Mouse (Mus musculus): ENCODE measurements at regions not wholly inside any gene's neighbourhood (a gene's known extent, or its start where the extent isn't known, plus 50 kb on each side); places are given as distances from the start of the nearest gene placed in this dataset.
A peak's percentile ranks its signal among the peaks of the same experiment; 100 is the strongest.
"Not testable (repeated sequence)": the region's sequence is repeated elsewhere in the genome, so short reads cannot be mapped to it uniquely, and the experiment has no call there.

DNA sequence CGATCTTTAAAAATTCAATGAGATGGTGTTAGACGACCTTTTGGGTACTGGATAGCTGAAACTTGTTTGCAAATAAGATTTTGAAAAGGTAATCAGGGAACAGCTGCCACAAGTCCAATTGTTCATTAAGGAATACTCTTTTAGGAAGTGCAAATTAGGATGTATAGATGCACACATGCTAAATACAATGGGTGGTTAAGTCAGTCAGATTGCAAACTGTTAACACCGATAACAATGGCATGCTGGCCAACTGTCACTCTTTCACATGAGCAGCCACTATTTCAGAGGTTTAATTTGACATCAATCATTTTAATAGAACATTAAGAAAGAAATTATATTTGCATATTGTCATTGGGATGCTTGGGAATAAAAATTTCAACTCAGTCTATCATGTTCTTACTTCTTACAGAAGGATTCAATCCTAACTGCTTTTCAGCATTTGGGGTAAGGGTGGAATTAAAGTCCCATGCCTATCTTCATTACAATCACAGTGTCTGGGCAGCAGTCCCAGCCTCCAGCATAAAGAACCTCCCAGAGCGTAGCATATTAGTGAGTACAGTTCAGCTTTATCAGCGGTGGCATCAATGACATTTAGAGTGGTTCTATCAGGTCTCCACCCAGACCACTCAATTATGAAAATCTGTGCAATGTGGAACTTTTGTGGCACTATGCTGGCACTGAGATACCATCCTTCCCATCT is 385.8 kb upstream of the Slc39a10 start:
- H3K4me3 ChIP-seq: no peak overlapping the region
- DNase-seq (ENCODE audit: extremely low spot score in 1 of 2, low spot score in 2 of 2): no peak
- intact Hi-C loops (cut with DNase I): no loop called here
- peak overlapping the region; percentile 13; the same call in 1 of the 2 replicates for H3K27ac ChIP-seq
- no peak for TF ChIP-seq CTCF (IDR thresholded peaks at IDR 0.05)

GRCm38 (mm10) chr1:47277839-47278238 is 385.2 kb upstream of the Slc39a10 start:
- intact Hi-C loops (cut with DNase I): no loop called here
- DNase-seq (ENCODE audit: extremely low spot score in 1 of 2, low spot score in 2 of 2): peak in 1 of 2 experiments; percentile 19
- peak; percentile 71 for TF ChIP-seq CTCF (IDR thresholded peaks at IDR 0.05)
- Histone ChIP-seq H3K27ac (peak overlapping the region; percentile 13; the same call in 1 of the 2 replicates), H3K4me3 (no peak overlapping the region)

DNA sequence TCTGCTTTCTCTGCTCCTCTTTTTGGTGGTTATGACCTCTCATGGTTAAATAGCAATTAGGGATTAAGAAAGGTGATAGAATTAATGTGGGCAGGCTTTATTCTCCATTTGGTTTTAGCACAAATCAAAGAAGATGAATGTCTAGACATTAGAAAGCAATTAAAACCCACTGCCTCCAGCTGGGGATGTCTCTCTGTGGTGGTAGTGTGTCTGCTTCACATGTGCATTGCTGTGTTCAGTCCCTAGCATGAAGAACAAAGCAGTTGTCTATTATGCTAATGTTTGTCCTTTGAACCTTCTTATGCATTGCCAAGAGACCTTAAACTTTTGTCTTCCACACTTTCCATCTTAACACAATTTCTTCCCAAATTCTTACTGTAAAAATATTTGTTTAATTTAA is 379.5 kb upstream of the Slc39a10 start:
- Histone ChIP-seq H3K27ac (no peak overlapping the region), H3K4me3 (no peak overlapping the region)
- no peak for DNase-seq (ENCODE audit: extremely low spot score in 1 of 2, low spot score in 2 of 2)
- intact Hi-C loops (cut with DNase I): no loop called here
- no peak for TF ChIP-seq CTCF (IDR thresholded peaks at IDR 0.05)

GRCm38 (mm10) chr1:47263611-47264010 is 371.0 kb upstream of the Slc39a10 start:
- H3K4me3 ChIP-seq: no peak overlapping the region
- DNase-seq (ENCODE audit: extremely low spot score in 1 of 2, low spot score in 2 of 2): no peak
- intact Hi-C loops (cut with DNase I): no loop called here
- H3K27ac ChIP-seq: no peak overlapping the region
- no peak for TF ChIP-seq CTCF (IDR thresholded peaks at IDR 0.05)

- DNase-seq (ENCODE audit: extremely low spot score in 1 of 2, low spot score in 2 of 2): no peak
Measured at GRCm38 (mm10) chr1:47261505-47262130, 369.0 kb upstream of the Slc39a10 start.

DNA sequence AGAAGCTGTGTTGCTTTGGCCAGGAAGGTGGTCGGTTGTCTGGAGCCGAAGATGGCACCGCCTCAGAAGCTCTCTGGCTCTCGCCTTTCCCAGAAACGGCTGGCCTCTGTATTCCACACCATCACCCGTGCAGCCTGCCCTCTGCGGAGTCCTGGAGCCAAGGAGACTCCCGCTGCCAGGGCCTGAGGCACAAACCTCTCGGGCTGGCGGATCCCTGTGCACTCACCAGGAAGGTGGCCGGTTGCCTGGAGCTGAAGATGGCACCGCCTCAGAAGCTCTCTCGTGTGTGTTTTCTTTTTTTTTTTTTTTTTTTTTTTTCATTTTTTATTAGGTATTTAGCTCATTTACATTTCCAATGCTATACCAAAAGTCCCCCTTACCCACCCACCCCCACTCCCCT is 358.1 kb upstream of the Slc39a10 start:
- DNase-seq (ENCODE audit: extremely low spot score in 1 of 2, low spot score in 2 of 2); H3K27ac ChIP-seq; intact Hi-C loops (cut with DNase I); H3K4me3 ChIP-seq: not testable (repeated sequence)

More at GRCm38 (mm10) chr1:47261505-47262130, 369.0 kb upstream of the Slc39a10 start:
- intact Hi-C loops (cut with DNase I): no loop called here
- Histone ChIP-seq H3K4me3 (no peak overlapping the region), H3K27ac (peak overlapping the region; percentile 63)
- no peak for TF ChIP-seq CTCF (IDR thresholded peaks at IDR 0.05)

DNA sequence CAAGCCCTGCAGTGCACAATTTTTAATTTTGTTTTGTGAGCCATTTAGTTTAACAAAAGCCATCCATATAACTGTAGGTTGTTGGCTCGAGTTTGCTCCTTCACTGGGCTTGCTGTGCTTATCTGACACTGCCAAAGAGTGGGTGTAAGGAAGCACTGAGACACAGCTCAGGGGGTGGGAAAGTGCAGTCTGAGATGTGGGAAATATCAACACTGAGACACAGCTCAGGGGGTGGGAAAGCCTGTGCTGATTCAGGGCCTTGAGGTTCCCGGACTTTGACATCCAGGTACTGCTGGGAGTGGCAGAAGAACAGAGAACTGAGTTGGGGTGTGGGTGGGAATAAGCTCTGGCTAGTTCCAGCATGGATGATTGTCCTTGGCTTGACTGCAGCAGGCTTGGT is 324.4 kb upstream of the Slc39a10 start:
- TF ChIP-seq CTCF (IDR thresholded peaks at IDR 0.05): no peak
- Histone ChIP-seq H3K4me3 (no peak overlapping the region), H3K27ac (no peak overlapping the region)
- DNase-seq (ENCODE audit: extremely low spot score in 1 of 2, low spot score in 2 of 2): peak; percentile 12 to 22
- intact Hi-C loops (cut with DNase I): no loop called here

DNA sequence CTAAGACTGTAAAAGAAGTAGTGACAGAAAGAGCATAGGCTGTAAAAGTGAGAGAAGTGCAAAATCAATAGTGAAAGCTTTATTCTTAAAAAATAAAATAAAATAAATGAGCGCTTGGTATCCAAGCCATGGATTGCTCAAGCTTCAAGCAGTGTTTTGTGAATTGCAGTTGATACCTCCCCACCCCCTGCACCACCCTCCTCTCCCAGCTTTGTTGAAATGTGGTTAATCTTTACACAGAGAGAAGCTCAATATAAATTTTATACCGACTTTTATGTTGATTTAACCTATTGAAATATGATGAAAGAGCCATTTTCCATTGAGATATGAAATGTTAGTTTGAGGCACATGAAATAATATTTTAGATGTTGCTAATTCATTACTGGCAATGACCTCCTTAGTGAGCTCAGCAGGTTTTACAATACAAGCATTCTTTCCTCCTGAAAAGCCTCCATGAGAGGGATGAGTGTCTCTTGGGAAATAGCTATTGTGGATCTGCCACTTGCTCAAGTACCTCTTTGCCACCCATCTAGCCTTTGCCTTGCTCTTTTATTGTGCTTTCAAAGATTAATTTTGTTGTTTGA is 323.9 kb upstream of the Slc39a10 start:
- no peak for DNase-seq (ENCODE audit: extremely low spot score in 1 of 2, low spot score in 2 of 2)
- H3K27ac ChIP-seq: no peak overlapping the region
- no peak overlapping the region for H3K4me3 ChIP-seq
- intact Hi-C loops (cut with DNase I): no loop called here
- no peak for TF ChIP-seq CTCF (IDR thresholded peaks at IDR 0.05)

- TF ChIP-seq CTCF (IDR thresholded peaks at IDR 0.05): no peak
- intact Hi-C loops (cut with DNase I): no loop called here
- H3K27ac ChIP-seq: no peak overlapping the region
- no peak for DNase-seq (ENCODE audit: extremely low spot score in 1 of 2, low spot score in 2 of 2)
- no peak overlapping the region for H3K4me3 ChIP-seq
Measured at GRCm38 (mm10) chr1:47213476-47213875, 320.8 kb upstream of the Slc39a10 start.

DNA sequence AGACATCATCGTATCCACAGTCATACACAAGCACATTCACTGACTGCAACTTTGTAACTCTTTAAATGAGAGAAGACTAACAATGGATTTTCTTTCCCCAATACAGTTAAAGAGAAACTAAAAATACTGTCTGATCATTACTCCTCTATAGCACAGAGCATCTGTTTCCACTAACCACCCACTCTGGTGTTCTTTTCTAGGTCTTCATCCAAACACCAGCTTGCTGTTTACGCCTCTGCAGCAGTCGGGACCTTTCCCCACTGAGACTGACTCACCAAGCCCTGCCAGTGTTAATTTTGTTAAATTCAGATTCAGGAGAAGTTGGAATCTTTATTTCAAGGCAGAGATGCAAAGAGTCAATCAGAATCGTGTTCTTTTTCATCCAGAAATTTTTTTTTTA is 300.3 kb upstream of the Slc39a10 start:
- TF ChIP-seq CTCF (IDR thresholded peaks at IDR 0.05): no peak
- H3K27ac ChIP-seq: peak overlapping the region; percentile 69; the same call in 1 of the 2 replicates
- intact Hi-C loops (cut with DNase I): loop anchor here (1.0 to 10.0 kb wide), 7 partner anchors 76 to 341 kb away; no protein-coding TSS in a partner anchor
- H3K4me3 ChIP-seq: no peak overlapping the region
- DNase-seq (ENCODE audit: extremely low spot score in 1 of 2, low spot score in 2 of 2): peak; percentile 41 to 44

DNA sequence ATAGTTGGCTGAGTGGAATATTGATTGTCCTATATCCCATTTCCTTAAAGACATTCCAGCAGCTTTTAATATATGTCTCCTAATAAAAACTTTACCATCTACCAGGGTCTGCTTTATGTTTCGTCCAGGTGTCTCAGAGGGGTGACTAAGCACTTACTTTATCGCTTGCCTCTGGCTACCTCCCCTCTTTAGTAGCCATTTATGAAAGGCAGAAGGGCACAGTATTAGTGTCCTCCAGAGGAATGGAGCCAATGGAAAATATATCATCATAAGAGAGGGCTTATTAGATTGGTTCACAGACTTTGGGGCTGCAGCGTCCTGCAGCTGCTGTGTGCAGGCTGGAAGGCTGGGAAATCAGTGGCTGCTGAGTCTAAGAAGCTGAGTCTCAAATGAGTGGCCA is 271.8 kb upstream of the Slc39a10 start:
- Histone ChIP-seq H3K4me3 (no peak overlapping the region), H3K27ac (no peak overlapping the region)
- intact Hi-C loops (cut with DNase I): no loop called here
- DNase-seq (ENCODE audit: extremely low spot score in 1 of 2, low spot score in 2 of 2): no peak
- no peak for TF ChIP-seq CTCF (IDR thresholded peaks at IDR 0.05)

- no peak for TF ChIP-seq CTCF (IDR thresholded peaks at IDR 0.05)
- H3K27ac ChIP-seq: no peak overlapping the region
- intact Hi-C loops (cut with DNase I): no loop called here
- H3K4me3 ChIP-seq: no peak overlapping the region
- DNase-seq (ENCODE audit: extremely low spot score in 1 of 2, low spot score in 2 of 2): no peak
Measured at GRCm38 (mm10) chr1:47163808-47164410, 271.3 kb upstream of the Slc39a10 start.

GRCm38 (mm10) chr1:47130031-47130430 is 237.4 kb upstream of the Slc39a10 start:
- H3K4me3 ChIP-seq; H3K27ac ChIP-seq; intact Hi-C loops (cut with DNase I); DNase-seq (ENCODE audit: extremely low spot score in 1 of 2, low spot score in 2 of 2): not testable (repeated sequence)
